In the genomic region with DNA sequence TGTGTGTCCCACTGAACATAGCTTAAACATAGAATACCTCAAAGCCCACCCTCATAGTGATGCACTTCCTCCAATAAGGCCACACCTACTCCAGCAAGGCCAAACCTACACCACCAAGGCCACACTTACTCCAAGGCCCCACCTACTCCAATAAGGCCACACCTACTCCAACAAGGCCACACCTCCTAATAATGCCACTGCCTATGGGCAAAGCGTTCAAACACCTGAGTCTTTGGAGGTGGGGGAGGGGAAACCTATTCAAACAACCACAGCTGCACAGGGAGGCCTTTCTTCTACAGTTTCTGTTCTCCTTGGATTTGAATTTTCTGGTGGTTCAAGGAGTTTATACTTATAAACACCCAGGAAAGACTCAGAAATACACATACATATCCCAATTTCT, we compare ENCODE assay signal across 43 mouse cellular contexts. TPM values are rescaled to one million over a fixed set of nuclear protein-coding genes. Genes with fewer than 3 reads are reported as not detected.
"Had no signal": no experiment of that assay in that cellular context is flagged by ENCODE, and none has a peak within 500 bp of the region (broad histone marks: within the 10 kb centered on the region; RNA-seq: fewer than 3 reads in every experiment).

No protein-coding gene starts in this region.

- H3K4me2 ChIP-seq: heart, embryonic 12.5 days; hindbrain, embryonic 12.5 days; hindbrain, embryonic 14.5 days; intestine, embryonic 15.5 days; limb, embryonic 12.5 days; liver, embryonic 11.5 days; liver, embryonic 13.5 days had no signal

- H3K4me1 ChIP-seq: heart, embryonic 10.5 days; heart, embryonic 12.5 days; hindbrain, embryonic 12.5 days; intestine, embryonic 15.5 days; limb, embryonic 10.5 days; liver, embryonic 13.5 days had no signal

- H3K36me3 ChIP-seq: heart, embryonic 10.5 days; heart, embryonic 12.5 days; hindbrain, embryonic 10.5 days; hindbrain, embryonic 12.5 days; intestine, embryonic 15.5 days; limb, embryonic 10.5 days; limb, embryonic 12.5 days; liver, embryonic 13.5 days had no signal

- H3K27me3 ChIP-seq: hindbrain, embryonic 12.5 days; intestine, embryonic 15.5 days; liver, embryonic 13.5 days had no signal

- H3K27ac ChIP-seq: gastrocnemius, adult 2 months; heart, embryonic 10.5 days; hindbrain, embryonic 10.5 days; hindbrain, embryonic 12.5 days; hindbrain, embryonic 14.5 days; intestine, embryonic 15.5 days; kidney, postnatal 0 days; limb, embryonic 10.5 days; limb, embryonic 12.5 days; liver, embryonic 13.5 days had no signal

- ATAC-seq: hindbrain, embryonic 16.5 days; inflammation-experienced regulatory T-cells, adult 6 months; intestine, embryonic 15.5 days; intestine, postnatal 0 days had no signal

- H3K9ac ChIP-seq: heart, embryonic 12.5 days; hindbrain, embryonic 12.5 days; hindbrain, embryonic 14.5 days; intestine, embryonic 15.5 days; limb, embryonic 12.5 days; liver, embryonic 13.5 days had no signal

- H3K4me3 ChIP-seq: gastrocnemius, adult 2 months; heart, embryonic 10.5 days; heart, embryonic 12.5 days; hindbrain, embryonic 10.5 days; hindbrain, embryonic 12.5 days; intestine, embryonic 15.5 days; limb, embryonic 10.5 days; limb, embryonic 12.5 days; liver, embryonic 13.5 days had no signal

- H3K9me3 ChIP-seq: heart, embryonic 10.5 days; hindbrain, embryonic 10.5 days; hindbrain, embryonic 12.5 days; intestine, embryonic 15.5 days; limb, embryonic 10.5 days; limb, embryonic 12.5 days; liver, embryonic 13.5 days had no signal

- DNase-seq: gastrocnemius, adult 2 months; gastrocnemius, postnatal 10 days; gastrocnemius, postnatal 25 days; heart, adult 18-20 months; heart, postnatal 10 days; heart, postnatal 4 days; kidney, adult 18-20 months; kidney, adult 8-10 months; kidney, postnatal 14 days; kidney, postnatal 36 days; layer of hippocampus, adult 9-11 months; layer of hippocampus, postnatal 36 days; liver; liver, embryonic 13.5 days had no signal

RNA-seq across cellular contexts. Expression of a gene that starts 43.2 kb away (rescaled TPM):
- polyA plus RNA-seq: heart, embryonic 12.5 days; heart, embryonic 14.5 days; hindbrain, embryonic 12.5 days; intestine, embryonic 15.5 days; limb, embryonic 10.5 days had no signal

RNA-seq across cellular contexts. Expression of a gene that starts 48.8 kb away (rescaled TPM):
- total RNA-seq: granulocyte monocyte progenitor cell, adult 5-6 weeks had no signal

RNA-seq across cellular contexts. Expression of a gene that starts 50.1 kb away (rescaled TPM):
- total RNA-seq: gastrocnemius, adult 2 months; gastrocnemius, postnatal 10 days; gastrocnemius, postnatal 25 days; gastrocnemius, postnatal 4 days; granulocyte monocyte progenitor cell, adult 5-6 weeks; heart, adult 18-20 months; heart, adult 8-10 months; heart, postnatal 10 days; heart, postnatal 25 days; heart, postnatal 4 days; layer of hippocampus, adult 18-20 months; layer of hippocampus, adult 8-10 months; layer of hippocampus, postnatal 14 days; layer of hippocampus, postnatal 36 days; left cerebral cortex, adult 18-20 months; left cerebral cortex, adult 8-10 months; left cerebral cortex, postnatal 14 days; left cerebral cortex, postnatal 36 days had no signal
- polyA plus RNA-seq: heart, embryonic 10.5 days; heart, embryonic 12.5 days; heart, embryonic 14.5 days; heart, embryonic 16.5 days; hindbrain, embryonic 10.5 days; hindbrain, embryonic 12.5 days; hindbrain, embryonic 14.5 days; hindbrain, embryonic 16.5 days; inflammation-experienced regulatory T-cells, adult 6 months; intestine, embryonic 15.5 days; intestine, postnatal 0 days; kidney, embryonic 14.5 days; kidney, postnatal 0 days; large intestine, adult 2 months; limb, embryonic 10.5 days; limb, embryonic 12.5 days; limb, embryonic 14.5 days; liver, embryonic 11.5 days; liver, embryonic 13.5 days had no signal
